Mouse (Mus musculus) mature B cell (primary cell): ENCODE data around the gene Pcdh9.

ENCODE experiments used
- in situ Hi-C: fragments of 300-500 bp; cut with MboI; formaldehyde crosslinking; loops from 2 replicates; pipeline ENCODE4 v1.14.3; 2019

Gene Pcdh9

DNA sequence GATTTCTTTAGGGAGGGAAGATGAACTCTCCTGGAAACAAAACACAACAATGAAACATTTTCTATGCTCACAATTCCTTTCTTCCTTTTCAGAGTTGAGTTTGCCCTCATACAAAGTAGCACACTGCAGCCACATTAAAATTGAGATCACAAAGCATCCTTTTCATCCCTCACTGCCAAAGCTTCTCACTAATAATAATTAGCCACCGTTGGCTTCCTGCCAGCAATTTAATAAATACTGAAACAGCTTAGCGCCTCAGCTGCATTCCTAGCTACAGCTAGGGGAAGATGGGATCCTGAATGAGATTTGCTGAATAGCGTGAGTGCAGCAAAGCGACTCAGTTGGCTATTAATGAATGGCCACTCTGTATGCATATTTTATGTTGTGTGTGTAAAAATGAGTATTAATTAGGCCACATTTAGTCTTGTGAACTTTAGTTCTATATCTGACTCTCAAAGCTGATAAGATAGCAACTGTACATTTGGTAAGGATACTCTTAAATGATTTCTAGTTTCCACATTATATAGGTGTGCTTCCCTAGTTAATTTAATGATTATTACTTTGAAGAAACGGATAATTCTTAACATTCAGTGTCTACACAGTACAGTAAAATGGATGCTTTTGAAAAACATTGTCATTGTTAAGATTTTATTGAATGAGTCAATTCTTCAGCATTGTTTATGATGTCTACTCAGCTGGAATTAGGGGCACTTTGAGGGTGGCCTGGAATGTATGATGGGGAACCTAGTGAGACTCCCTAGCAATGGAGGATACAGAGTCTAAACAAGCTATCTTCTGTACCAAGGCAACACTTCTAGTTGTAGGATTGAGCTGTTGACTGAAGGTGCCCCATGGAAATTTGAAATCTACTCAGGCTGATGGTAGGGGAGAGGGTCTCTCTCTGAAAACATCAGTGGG, 881.1 kb downstream of the Pcdh9 start:
- in situ Hi-C loops, result no loop called here
